10 mouse cellular contexts compared by ENCODE assay signal in genomic region chr8:47345085-47345771, GRCm38 (mm10).
DNase-seq lines count a peak whose midpoint lies in the region; ATAC-seq and TF ChIP-seq lines count a peak whose summit lies in the region.
"Had no signal": no experiment of that assay in that cellular context is flagged by ENCODE, and none has a peak within 500 bp of the region (broad histone marks: within the 10 kb centered on the region; RNA-seq: fewer than 3 reads in every experiment).

No protein-coding gene starts in this region.

- H3K9ac ChIP-seq in lung, postnatal 0 days (replicated peaks; ENCODE audit: low read depth), result no peak overlapping the region
- H3K9ac ChIP-seq: liver, embryonic 15.5 days had no signal

- H3K36me3 ChIP-seq in lung, postnatal 0 days (ENCODE audit: insufficient read depth, low read length), result no peaks in the 10 kb centered on the region
- H3K36me3 ChIP-seq: liver, embryonic 15.5 days had no signal

- DNase-seq in cerebellum, postnatal 14 days, result peak; percentile 16 to 42
- DNase-seq in cerebellum, adult 9-11 months, result no peak
- peak; percentile 36 for DNase-seq in lung, postnatal 0 days (ENCODE audit: low spot score)
- no peak for DNase-seq in lung, adult 2 months
- peak; percentile 21 for DNase-seq in kidney, postnatal 14 days
- peak; percentile 90 for DNase-seq in retina, postnatal 1 day
- DNase-seq in gastrocnemius, postnatal 25 days, result no peak
- DNase-seq in right cerebral cortex, postnatal 36 days (ENCODE audit: low spot score in 2 of 2), result no peak
- DNase-seq: B cell, adult 2 months had no signal

- ATAC-seq in lung, postnatal 0 days, result no peak

- no peak for TF ChIP-seq EP300 in lung, postnatal 0 days (IDR thresholded peaks at IDR 0.05)

- 61% methylated on average over 15 of the region's 15 CpGs for WGBS in lung, postnatal 0 days
- WGBS in lung, adult 2 months, result 68% methylated on average over 15 of the region's 15 CpGs

- no peak for TF ChIP-seq CTCF in lung, postnatal 0 days (IDR thresholded peaks at IDR 0.05)
- no peak for TF ChIP-seq CTCF in lung, adult 2 months (IDR thresholded peaks at IDR 0.05; ENCODE audit: insufficient read depth, low read length)

- H3K9me3 ChIP-seq in lung, postnatal 0 days (ENCODE audit: low read length), result no peaks in the 10 kb centered on the region
- H3K9me3 ChIP-seq: liver, embryonic 15.5 days had no signal

- no peak for TF ChIP-seq POLR2A in lung, adult 2 months (IDR thresholded peaks at IDR 0.05; ENCODE audit: borderline replicate concordance, extremely low read depth, low read depth, low read length)

- no peak overlapping the region for H3K4me2 ChIP-seq in lung, postnatal 0 days (replicated peaks; ENCODE audit: low read depth, low read length)
- H3K4me2 ChIP-seq: liver, embryonic 15.5 days had no signal

- H3K4me3 ChIP-seq in lung, postnatal 0 days (ENCODE audit: low read depth, low read length), result no peak overlapping the region
- no peak overlapping the region for H3K4me3 ChIP-seq in lung, adult 2 months (replicated peaks; ENCODE audit: extremely low read depth, low read depth, low read length)
- H3K4me3 ChIP-seq: liver, embryonic 15.5 days had no signal

- H3K4me1 ChIP-seq in lung, postnatal 0 days (ENCODE audit: insufficient read depth, low read depth, low read length), result no peaks in the 10 kb centered on the region
- no peaks in the 10 kb centered on the region for H3K4me1 ChIP-seq in lung, adult 2 months (ENCODE audit: control insufficient read depth, insufficient read depth, low read length)
- H3K4me1 ChIP-seq: liver, embryonic 15.5 days had no signal

- H3K27me3 ChIP-seq in lung, postnatal 0 days (replicated peaks; ENCODE audit: insufficient read depth, low read length), result no peaks in the 10 kb centered on the region
- H3K27me3 ChIP-seq: liver, embryonic 15.5 days had no signal

- no peak overlapping the region for H3K27ac ChIP-seq in lung, postnatal 0 days (ENCODE audit: low read length)
- H3K27ac ChIP-seq: liver, embryonic 15.5 days had no signal

Comparison
In these comparisons a context has a peak if more than half of its experiments do, and no peak if none do; other contexts are left out.
1. DNase-seq: peak in cerebellum, postnatal 14 days (2 of 2), lung, postnatal 0 days (single experiment), kidney, postnatal 14 days (single experiment) and retina, postnatal 1 day (single experiment); none in cerebellum, adult 9-11 months (single experiment), lung, adult 2 months (single experiment), gastrocnemius, postnatal 25 days (single experiment) and right cerebral cortex, postnatal 36 days (0 of 2).